Mouse (Mus musculus) heart, postnatal 4 days (tissue): ENCODE measurements at regions not wholly inside any gene's neighbourhood (a gene's known extent, or its start where the extent isn't known, plus 50 kb on each side); places are given as distances from the start of the nearest gene placed in this dataset.

Experiments
- DNase-seq: peaks from one replicate; pipeline ENCODE4 v3.0.0; 2021

DNA sequence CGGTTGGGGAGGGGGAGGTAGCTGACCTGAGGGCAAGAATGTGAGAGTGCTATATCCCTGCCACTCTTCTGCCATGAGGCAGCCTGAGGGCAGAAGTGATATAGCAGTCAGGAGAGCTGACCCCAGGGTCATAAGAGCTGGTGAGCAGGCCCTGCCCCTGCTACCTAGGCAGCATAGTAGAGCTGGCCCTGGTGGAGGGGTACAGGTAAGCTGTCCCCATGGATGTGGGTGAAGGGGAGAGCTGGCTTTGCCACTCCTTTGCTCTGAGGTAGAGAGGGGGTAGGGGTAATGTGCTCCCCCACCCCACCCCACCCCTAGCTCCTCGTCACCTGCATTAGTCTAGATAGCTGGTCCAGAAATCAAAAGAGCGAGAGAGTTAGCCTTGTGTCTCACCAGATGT is 61.3 kb upstream of the Gm3839 start:
- DNase-seq: no peak

DNA sequence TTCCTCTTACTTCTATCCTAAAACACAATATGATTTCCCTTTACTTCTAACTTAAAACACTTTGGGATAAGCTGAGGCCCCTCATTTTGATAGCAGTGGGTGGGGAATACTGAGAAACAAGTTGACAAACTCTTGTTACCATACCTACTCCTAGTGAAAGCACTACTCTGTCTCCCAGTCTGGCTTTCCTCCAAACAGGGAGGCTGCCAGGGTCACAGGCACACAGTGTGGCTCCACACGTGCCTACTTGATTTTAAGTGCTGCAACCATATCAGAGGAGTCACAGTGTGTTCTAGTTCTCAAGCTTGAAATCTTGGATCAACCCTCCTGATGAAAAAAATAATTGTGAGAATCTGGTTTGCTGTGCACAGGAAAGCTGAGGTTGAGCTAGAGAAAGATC is 65.8 kb upstream of the Gm3839 start:
- DNase-seq: peak; percentile 31

DNA sequence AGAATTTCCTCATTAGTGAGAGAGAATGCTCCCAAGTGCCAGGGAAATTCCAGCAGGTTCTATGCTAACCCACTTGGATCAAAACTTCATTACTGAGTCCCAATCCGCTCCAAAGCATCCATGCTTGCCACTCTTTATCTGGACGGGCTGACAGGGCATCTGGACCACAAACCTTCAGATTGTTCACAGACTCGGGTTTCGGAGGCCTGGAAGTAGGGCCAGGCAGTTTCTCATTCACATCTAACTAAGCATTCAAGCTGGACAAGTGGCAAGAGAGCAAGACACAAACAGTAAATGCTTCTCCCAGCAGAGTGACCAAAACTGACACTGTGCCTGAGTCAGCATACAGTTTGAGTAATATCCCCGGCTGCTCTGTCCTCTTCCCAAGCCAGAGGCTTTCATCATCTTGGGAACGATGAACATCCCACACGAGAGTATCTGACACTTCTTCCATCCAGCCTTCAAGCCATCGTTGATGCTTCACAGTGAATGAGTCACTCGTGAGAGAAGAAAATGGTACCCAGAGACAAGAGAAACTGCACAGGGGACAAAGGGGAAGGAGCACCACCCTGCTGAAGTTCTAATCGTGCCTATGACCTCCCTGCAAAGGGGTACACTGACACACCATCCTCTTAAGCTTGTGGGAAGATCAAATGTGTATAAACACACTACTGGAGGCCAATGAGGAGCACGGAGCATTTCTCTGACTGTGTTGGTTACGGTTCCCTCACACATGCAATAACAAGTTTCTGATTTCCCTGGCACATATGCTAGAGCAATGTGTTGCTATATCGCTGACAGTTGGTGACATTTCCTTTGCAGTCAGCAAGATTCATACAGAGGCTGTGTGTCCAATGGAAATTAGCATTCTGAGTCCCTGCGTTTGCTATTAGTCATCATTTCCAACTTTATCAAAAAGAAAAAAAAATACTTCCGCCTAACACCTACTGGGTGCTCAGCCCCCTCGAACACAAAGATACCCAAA is 72.0 kb upstream of the Gm3839 start:
- DNase-seq: no peak

DNA sequence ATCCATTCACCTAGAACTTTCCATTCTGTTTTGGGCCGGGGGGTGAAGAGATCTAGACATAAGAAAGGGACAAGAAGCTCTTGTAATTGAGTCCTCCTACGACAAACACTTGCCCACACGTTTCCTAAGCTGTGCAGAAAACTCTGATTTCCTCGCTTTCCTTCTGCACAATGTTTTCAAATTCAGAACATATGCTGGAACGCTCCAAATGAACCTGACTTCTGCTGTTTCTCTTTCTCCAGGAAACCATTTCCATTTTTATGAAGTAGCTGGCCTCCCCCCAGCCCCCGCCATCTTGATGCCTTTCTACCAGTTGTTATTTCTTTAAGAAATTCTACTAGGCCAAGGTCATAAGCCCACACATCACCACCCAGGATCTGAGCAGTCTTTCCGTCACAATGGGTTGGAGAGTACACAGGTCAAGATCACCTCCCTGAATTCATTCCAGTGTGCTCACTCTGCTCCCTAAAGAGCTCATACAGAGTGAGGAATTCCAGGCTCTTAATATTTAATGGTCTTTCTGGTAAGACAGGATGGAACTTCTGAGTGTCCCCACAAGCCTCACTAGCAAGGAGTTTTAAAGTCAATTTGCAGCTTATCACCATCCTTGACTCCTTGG is 78.7 kb upstream of the Gm3839 start:
- DNase-seq: no peak

DNA sequence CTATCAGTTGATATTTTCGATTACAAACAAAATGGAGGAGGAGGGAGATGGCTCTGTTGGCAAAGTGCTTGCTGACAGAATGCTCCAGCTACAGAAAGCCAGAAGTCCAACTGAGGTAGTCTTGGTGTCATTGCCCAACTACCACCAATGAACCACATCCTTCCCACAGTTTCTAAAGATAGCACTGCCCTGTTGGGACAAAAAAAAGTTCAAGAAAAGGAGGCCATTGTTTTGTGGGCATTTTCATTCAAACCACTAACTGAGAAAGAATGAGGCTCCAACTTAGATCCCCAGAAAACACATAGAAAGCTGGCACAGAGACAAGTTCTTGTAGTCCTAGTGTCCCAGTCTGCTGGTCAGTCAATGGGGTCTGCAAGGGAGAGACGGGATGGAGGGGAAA is 82.1 kb upstream of the Gm3839 start:
- no peak for DNase-seq

DNA sequence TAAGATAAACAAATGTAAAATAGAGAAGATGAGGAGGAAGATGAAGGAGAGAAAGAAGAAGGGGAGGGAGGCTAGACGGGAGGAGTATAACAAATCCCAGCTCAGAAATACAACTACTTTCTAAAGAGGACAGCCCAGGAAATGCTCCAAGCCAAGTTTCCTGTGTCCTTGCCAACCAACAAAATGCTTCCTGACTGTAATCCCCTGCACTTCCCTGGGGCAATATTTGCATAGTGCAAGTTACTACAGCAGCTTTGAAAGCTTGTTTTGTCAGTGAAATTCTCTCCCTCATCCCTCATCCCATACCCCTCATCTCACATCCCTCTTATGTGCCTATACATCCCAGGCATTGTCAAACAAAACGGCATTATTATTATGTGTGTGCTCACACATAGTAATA is 83.7 kb upstream of the Gm3839 start:
- no peak for DNase-seq

DNA sequence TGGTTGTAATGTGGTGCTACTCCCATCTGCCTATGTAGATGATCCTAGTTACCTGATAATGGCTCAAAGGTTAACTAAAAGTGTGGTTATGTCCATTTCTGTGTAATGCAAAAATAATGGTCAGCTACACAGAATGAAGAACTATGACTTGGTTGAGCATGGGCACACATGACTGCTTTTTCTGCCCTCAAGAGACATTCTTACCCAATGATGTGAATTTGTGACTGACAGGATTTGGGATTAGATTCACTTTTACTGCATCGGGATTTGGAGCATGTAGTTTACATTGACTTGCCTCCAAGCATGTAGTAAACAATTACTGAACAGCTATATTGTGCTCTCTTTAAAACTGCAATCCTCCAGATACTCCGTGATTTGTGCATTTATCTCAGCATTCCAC is 93.4 kb upstream of the Gm3839 start:
- no peak for DNase-seq

DNA sequence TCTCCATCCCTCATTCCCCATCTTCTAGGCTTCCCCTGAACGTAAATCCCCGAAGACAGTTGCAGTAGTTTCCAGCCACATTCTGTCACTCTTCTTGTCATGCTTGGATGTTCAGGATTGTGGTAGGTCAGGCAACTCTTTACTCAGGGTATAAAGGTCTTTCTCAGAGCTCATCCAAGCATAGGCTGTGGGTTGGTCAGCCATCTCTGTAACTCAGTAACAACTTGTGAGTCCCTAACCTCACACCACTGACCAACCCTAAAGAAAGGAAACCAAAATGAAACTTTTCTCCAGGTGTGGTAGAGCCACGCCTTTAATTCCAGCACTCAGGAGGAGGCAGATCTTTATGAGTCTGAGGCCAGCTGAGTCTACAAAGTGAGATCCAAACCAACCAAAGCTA is 75.6 kb upstream of the Ptprg start:
- no peak for DNase-seq

DNA sequence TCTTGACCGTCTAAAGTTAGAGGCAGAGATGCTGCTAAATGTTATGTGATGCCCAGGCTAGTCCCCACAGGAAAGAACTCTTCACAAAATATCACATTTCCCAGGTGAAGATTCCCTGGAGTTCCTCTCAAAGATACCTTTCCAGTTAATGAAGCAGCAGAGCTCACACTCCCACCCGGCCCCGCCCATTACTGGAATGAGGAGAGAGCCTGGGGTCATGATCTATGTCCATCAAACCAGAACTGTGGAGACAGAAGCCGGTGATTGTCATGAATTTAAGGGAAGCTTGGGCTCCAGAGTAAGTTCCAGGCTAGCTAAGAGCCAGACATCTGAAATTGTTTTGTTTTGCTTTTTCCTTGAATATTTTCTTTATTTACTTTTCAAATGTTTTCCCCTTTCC is 71.2 kb upstream of the Ptprg start:
- no peak for DNase-seq

DNA sequence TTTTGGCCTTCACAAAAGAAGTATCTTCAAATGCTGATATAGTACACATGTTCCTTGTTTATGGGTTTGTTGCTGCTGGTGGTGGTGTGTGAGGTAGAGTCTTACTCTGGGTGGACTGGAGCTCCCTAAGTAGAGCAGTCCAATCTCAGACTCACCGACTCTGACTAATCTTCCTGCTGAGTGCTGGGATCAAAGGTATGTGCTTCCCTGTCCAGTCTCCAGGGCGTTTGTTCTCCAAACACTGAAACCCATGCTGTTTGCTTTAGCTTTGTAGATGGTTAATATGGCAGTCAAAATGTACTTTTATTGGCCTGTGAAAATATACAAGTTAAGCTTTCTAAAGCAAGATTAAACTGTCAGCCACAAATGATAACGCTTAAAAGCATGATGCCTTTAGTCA is 67.0 kb upstream of the Ptprg start:
- no peak for DNase-seq

DNA sequence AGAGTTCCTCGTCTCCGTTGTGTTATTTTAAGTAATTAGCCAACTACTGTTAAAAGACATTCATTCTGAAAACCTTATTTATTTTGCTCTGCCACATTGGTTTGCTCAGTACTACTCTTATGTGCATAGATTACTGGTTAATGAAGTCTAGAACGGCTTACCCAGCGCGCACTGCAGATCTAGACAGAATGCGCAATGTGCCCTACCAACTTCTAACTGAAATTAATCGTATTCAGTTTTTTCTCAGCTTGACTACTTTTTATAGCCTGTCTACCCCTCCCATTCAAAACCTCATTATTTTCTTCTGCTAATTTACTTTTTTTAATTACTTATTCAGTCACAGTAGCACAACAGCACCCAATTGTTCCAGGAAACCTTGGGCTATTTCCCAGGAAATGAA is 51.6 kb upstream of the Ptprg start:
- no peak for DNase-seq

DNA sequence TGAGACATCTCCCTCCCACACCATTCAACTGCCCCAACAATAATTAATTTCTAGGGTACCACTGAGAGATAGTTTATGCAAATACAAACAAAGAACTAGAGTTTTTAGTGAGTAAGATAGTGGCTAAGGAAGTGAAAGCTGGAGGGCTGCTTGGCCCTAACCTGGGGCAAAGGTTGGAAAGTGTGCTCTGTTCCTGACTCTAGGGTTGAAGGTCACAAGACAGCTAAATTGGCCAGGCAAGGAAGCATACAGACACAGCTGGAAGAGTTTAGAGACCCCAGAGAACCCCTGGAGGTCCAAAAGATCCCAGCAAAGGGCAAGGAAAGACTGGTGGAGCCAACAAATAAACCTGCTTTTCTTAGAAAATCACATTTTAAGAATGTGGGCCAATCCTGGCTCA is 50.2 kb upstream of the Ptprg start:
- DNase-seq: no peak
